Mouse (Mus musculus): ENCODE measurements at regions not wholly inside any gene's neighbourhood (a gene's known extent, or its start where the extent isn't known, plus 50 kb on each side); places are given as distances from the start of the nearest gene placed in this dataset.

DNA sequence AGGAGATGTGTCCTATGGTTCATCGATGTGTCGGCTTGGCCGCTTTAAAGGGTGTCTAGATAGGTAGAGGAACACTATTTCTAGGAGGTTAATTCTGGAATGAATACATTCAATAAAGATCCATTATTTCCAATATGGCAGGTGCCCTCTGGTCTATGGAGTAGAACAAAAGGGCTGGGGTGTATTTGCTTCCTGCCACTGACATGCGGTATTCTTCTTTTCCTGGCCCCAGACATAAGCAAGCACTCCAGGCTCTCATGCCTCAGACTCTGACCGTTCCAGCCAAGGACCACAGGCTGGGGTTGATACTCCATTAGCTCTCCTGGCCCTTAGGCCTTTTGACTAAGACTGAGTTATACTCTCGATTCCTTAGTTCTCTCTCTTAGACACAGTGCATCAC, 323.0 kb downstream of the Etnk1 start:
- TF ChIP-seq MAFK (IDR thresholded peaks at IDR 0.05; ENCODE audit: insufficient replicate concordance, low read length) (no peak), ETS1 (conservative IDR thresholded peaks at IDR 0.05; ENCODE audit: low read depth, low read length) (no peak), ZMIZ1 (IDR thresholded peaks at IDR 0.05; ENCODE audit: low read depth, low read length) (no peak), MYC (IDR thresholded peaks at IDR 0.05; ENCODE audit: low read depth, low read length) (no peak), POLR2A (IDR thresholded peaks at IDR 0.05; ENCODE audit: low read depth, low read length) (no peak), CTCF (conservative IDR thresholded peaks at IDR 0.05 in 1 of 2, IDR thresholded peaks at IDR 0.05 in 1 of 2; ENCODE audit: low read depth in 2 of 2, low read length in 2 of 2) (no peak), ZNF384 (IDR thresholded peaks at IDR 0.05; ENCODE audit: low read depth, low read length) (no peak), TCF12 (IDR thresholded peaks at IDR 0.05; ENCODE audit: low read depth, low read length) (no peak), POLR2AphosphoS2 (IDR thresholded peaks at IDR 0.05; ENCODE audit: low read depth, low read length) (no peak), USF2 (conservative IDR thresholded peaks at IDR 0.05; ENCODE audit: low read depth, low read length) (no peak), JUN (IDR thresholded peaks at IDR 0.05; ENCODE audit: insufficient read depth, low read depth, low read length) (no peak), ELF1 (IDR thresholded peaks at IDR 0.05; ENCODE audit: low read depth, low read length) (no peak), GABPA (IDR thresholded peaks at IDR 0.05; ENCODE audit: insufficient replicate concordance, low read depth, low read length) (no peak)

Measured in CH12.LX (cell line).